Mouse (Mus musculus): ENCODE measurements around the gene Vps9d1. TPM values are rescaled to one million over a fixed set of nuclear protein-coding genes. Genes with fewer than 3 reads are reported as not detected.
"Not testable (repeated sequence)": the region's sequence is repeated elsewhere in the genome, so short reads cannot be mapped to it uniquely, and the experiment has no call there.

Vps9d1 gene
- total RNA-seq, 2 experiments from 2014 or later = 56.3 to 58.0 TPM

DNA sequence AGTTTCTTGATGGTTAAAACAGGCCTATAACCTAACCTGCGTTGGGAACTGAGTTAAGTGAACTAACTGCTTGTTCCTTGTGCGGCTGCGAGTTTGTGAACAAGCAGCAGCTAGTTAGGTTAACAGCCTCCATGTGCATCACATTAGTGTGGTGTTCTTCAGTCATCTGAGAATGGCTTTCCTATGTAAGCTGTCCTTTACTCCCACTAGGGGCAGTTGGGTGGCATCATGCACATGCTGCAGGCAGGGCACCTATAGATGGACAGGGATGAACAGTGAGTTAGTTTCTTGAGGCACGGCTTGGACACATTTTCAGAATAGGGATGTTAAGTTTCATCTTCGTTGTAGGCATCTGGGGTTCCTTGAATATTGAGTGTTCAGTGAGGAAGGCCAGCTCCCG lies 1.0 kb upstream of the Vps9d1 start:
- no peak for DNase-seq (ENCODE audit: low spot score in 2 of 2)

DNA sequence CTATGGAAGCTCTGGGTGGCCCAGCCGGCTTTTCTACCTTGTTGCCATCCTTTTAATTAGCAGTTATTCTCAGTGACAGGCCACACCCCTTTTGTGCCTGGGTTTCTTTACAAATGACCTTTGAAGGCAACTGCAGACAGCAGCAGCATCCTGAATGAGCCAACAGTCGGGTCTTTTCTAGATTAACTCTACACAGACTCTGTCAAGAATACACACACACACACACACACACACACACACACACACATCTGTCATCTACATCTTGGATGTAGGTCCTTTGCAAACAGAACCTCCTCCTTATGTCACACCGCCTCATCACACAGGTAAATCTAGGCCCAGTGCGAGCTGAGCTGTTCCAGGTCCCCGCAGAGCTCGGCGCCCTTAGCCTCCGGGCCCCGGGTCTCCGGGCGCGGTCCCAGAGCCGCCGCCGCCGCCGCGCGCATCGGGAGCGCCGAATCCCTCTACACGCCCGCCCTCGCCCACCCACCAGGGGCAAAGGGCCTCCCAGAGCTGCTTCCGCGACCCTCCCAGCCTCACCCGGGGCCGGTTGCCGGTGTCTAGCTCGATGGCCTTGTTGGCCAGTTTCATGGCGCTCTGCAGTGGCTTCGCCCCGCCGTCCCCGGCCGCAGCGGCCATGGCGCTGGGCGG lies 573 bp downstream of the Vps9d1 start:
- DNase-seq (ENCODE audit: low spot score in 2 of 2) = no peak

DNA sequence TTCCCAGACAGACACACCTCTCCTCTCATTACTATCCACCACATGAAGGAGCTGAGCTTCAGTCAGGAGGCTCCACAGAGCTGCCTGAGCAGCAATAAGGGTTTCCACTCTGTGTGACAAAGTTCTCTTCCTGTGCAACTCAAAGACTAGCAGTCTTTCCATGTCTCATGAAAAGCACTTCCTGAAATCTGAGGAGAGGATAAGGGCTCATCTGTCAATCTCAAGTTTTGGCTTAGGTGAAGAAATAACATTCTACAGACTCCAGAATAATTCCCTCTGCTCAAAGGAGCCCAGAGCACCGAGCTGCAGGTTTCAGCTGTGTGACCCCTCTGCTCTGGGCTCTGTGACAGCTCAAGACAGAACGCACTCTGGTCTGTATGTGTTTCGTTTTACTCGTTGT lies 1.2 kb downstream of the Vps9d1 start:
- no peak for DNase-seq (ENCODE audit: low spot score in 2 of 2)

DNA sequence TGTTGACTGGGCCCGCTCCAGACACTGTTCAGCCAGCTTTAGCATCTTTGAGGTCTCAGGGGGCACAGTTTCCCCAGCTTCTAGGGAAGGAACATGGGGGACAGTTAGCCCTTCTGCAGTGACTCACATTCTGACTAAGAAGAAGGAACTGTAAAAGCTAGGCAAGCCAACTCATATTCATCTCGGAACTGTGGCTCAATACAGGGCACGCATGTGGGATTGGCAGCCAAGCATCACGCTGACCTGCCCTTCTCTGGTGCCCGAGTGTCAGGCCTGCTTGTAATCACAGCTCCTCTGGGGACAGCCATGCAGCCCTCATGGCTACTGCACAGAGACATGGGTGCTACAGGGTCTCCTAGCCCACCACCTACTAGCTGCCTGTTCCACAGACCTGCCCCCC lies 3.2 kb downstream of the Vps9d1 start:
- DNase-seq (ENCODE audit: low spot score in 2 of 2) = no peak

DNA sequence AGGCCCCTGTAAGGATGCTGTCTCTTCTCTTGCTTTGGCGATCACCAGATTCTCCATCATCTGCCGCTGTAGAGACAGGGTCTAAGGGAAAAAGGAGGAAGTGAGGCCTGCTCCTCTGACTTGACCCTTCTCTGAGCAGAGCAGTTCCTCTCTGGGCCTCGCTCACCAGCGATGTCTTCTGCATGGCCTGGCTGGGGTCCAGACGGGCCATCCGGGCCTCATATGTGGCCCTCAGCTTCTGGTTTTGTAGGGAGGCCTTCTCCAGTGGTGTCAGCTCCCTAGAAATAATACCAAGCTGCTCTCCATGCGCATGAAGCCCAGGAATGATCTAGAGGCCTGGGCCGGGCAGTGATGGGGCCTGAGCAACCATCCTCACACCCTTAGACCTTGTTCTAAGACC lies 5.6 kb downstream of the Vps9d1 start:
- DNase-seq (ENCODE audit: low spot score in 2 of 2) = no peak

DNA sequence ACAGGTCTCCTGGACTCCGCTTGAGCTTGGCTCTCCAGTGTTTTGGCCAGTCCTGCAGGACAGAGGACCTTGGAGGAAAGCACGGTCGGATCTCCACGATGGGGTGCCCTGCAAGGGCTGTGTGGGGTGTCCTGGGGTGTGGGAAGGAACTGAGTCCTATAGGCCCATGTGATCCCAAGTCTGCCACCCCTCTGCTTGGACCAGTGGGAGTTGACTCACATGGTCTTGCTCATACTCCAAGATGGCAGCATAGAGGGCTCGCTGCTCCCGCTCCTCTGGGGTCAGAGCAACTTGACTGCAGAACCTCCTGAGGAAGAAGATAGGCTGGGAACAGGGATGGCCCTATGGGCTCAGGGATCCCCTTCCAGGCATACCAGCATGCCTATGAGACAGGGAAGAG lies 6.4 kb downstream of the Vps9d1 start:
- no peak for DNase-seq (ENCODE audit: low spot score in 2 of 2)

DNA sequence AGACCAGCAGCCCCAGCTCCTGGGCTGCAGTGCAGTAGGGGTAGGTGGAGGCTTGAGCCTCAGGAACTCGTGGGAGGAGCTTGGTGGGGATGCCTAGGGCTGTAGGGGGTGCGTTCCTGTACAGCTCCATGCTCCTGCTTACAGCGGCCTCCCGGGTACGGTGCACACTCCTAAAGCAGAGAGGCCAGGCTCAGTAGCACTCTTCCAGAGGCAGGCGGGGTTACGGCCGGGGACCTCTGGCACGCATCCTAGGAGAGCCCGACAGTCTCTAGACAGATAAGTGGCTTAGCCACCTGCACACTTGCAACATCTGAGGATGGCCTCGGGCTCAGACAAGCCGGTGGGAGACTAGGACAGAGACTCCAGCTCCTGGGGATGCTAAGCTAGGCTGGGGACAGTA lies 8.6 kb downstream of the Vps9d1 start:
- no peak for DNase-seq (ENCODE audit: low spot score in 2 of 2)

DNA sequence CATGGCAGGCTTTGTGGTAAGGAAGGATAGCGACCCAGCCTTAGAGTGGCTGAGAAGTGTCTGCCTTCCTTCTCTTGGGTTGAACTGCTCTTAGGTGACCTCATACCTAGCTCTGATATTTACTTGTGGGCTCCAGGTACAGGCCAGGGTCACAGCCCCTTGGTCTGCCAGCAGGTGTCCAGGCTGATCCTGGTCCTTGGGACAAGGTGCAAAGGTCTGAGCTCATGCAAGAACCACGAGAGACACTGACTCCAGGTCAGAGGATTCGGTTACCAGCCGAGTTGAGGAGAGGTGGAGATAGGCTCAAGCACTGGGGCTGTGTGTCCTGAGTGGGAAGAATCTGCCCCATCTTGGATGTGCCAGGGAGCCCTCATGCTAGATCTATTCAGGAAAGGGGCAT lies 9.8 kb downstream of the Vps9d1 start:
- no peak for DNase-seq (ENCODE audit: low spot score in 2 of 2)

DNA sequence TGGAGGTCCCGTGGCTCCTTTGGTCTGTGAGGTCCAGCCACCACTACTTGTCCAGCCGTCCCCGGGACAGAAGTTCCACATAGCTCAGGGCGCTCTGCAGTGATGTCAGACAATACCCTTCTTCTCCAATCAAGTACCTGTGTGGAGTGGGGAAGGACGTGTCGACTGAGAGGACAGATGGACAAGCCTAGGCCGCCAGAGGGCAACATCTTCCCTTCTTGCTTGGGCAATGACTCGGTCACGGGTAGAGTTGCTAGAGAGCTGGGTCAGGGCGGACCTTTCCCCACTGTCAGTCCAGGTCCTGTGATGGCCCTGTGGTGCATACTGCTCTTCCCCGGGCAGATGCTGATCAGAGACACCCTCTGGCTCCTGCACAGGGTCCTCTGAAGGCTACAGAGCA lies 11.1 kb downstream of the Vps9d1 start:
- no peak for DNase-seq (ENCODE audit: low spot score in 2 of 2)

DNA sequence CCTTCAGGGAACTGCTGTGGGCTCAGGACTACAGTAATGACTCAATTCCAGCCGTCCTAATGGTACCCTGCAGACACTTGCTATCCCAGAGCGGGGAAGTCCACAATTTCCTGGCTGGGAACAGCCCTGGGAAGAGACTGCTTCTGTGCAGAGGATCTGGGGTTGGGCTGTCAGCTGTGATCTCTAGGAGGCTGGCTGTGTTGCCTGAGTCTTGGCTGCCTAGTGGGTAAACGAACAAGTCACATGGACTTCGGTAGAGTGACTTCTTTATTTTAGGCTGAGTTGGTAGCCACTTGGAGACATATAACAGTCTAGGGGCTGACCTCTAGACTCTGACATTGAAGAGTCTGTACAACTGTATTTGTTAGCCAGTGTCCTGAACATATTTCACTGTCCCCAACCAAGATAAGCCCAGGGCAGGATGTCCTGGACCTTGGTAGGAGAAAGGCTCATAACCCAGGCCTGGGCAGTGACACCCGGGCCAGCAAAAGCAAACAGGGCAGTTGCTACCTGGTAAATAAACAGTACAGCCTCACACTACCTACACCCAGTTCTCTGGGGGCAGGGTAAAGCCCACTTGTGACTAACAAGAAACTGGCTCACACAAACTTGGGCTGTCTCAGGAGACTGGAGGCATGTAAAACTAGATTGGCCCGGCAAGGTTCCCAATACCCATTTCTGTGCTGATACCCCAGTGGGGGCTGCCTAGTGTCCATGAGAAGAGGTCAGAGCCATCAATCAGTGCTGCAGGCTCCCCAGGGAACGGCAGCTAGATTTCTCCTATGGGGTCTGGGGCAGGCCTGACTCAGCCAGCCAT lies 11.8 kb downstream of the Vps9d1 start:
- DNase-seq (ENCODE audit: low spot score in 2 of 2) = no peak

DNA sequence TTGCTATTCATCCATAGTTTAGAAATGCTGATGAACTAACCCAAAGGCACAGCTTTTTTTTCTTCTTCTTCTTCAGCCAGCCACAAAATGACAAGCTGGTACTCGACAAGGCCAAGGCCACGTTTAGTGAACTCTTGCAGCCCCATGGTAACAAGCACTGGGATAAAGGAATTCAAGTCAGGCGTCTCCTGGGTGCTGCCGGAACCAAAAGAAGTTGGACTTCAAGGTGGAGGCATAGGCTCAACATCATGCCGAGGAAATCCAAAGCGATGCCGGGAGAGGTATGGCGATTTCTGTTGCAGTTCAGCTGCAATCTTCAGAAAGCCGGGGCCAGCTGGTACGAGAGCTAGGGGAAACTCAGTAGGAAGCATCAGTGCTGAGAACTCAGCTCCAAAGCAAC lies 14.8 kb downstream of the Vps9d1 start:
- no peak for DNase-seq (ENCODE audit: low spot score in 2 of 2)

DNA sequence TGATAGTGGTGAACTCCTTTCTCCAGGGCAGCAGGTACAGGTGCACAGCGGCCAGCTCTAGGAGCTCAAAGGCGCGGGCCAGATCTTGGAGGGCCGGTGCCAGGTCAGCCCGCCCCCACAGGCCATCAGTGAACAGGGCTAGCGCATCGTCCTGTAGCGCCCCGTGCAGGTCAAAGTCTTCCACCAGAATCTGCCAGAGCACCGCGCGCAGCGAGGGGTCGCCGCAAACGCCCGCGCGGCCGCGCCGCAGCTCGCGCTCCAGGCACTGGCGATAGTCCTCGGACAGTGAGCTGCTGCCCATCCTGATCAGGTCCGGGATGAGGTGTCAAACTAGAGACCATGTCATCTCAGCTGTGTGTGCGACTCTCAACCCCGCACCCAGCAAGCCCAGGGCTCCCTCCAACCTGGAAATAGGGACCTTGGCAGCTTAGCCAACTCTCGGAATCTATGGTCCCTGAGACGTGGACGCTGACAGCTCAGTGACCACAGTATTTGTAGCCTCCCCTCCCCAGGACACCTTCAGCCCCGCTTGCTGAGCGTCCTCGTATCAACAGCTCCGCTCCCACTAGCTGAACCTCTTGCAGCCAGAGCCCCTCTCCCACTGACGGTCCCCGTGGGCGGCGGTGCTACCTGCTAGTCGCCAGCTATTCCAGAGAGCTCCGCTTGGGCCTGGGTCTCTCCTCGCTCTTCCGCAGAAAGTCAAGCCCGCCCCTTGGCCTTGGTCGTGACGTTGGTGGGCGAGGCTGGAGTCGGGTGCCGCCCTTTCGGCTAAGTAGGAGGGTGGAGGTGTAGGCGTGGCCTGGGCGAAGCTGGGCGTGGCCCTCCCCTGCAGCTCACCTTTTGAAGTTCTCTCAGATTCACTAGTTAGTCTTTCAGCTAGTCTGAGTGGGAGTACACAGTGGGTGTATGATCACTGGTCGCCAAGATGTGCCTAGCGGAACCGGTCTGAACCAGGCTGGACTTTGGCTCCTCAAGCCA lies 18.3 kb downstream of the Vps9d1 start, which contains the start of gene Spata2l:
Spata2l (minus strand) TSS at position 714 of the 978 bp plus-strand sequence.
- peak; percentile 78 to 87 for DNase-seq (ENCODE audit: low spot score in 2 of 2)

DNA sequence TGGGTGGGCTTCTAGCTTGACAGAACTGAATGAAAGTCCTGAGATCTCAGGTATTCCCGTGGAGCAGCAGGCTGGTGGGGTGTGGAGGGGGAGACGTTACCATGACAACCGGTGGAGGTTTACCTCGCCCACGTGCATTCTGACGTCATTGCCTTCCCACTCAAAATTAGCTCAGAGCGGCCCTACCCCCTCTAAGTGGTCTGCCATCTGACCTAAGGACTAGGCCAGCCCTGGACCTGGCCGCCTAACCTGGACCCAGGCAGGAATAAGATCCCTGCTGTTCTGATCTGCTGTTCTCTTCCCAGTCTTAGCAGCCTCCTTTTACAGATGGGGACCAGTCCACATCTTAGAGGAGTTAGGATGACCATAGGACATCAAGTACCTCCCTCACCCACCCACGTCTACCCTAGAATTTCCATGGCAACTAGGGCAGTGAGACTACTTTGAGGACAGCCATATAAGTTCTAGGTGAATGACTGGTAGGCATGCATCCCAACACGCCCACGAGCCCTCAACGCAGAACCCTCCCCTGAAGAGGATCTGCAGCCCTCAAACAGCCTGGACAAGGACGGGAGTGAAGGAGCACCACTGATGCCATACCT lies 19.1 kb downstream of the Vps9d1 start:
- DNase-seq (ENCODE audit: low spot score in 2 of 2) = peak; percentile 71 to 84

DNA sequence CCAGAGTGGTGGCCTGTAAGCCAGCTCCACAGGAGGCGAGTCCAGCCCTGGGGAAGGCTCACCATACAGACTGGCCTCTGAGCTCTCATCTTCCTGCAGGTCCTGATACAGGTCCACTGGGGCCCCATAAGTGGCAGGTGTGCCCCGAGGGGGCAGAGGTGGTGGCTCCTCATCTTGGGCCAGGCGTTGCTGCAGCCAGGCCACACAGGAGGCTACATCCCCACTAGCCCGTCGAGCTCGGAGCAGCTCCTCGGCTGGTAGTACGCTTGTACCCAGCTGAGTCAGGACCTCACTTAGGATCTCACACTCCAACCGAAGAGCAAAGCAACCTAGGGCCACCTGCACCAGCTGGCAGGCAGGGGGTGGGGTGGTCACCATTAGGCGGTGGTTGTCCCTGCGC lies 20.4 kb downstream of the Vps9d1 start:
- no peak for DNase-seq (ENCODE audit: low spot score in 2 of 2)

DNA sequence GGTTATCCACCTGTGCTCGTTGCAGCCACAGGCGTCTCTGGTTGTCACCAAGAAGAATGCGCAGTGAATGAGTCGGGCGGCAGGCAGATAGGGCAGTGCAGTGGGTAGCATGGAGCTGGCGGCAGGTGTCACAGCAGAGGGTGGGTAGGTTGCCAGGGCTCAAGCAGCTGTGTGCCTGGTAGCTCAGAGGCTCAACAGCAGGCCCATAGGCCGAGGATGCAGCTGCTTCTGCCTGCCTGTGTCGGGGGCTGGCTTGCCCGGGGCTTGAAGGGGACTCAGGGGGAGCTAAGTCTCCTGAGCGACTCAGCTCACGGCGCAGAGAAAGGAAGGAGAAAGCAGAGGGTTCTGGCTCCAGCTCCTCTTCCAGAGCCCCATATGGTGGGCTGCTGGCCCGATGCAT lies 20.8 kb downstream of the Vps9d1 start:
- peak in 1 of 2 experiments; percentile 35 for DNase-seq (ENCODE audit: low spot score in 2 of 2)

DNA sequence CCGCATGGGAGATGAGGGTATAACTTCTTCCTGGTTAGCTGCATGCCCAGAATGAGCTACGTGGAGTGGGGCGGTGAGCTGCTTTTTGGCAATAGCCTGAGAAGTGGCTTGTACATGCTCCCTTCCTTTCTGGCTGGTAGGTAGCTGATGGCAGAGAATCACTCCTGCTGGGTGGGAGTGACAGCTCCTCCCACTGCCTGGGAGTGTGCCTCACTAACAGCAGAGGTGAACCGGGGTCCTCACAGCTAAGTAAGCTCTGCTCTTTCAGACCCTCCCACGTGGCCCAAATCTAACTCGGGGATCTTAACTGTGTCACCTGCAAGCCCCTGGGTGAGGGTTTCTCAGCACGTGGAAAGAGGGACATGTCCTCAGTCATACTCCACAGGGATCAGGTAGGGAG lies 21.6 kb downstream of the Vps9d1 start:
- peak in 1 of 2 experiments; percentile 24 for DNase-seq (ENCODE audit: low spot score in 2 of 2)

DNA sequence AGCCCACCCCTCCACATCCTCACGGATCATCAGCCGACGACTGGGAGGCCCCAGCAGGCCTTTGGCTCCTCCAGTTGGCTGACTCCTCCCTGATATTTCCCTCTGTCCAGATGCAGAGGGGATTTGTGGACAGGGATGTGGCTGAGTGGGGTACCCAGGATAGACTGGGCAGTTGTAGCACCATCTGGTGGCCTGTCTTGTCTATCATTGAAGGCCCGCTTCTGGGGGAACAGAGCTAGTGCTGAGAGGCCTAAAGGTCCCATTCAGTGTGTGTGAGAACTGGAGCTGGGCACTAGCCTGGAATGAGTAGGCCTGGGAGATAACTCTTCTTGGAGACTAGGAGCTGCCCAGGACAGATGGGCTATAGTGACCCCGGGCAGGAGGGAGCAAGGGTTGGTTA lies 22.4 kb downstream of the Vps9d1 start:
- DNase-seq (ENCODE audit: low spot score in 2 of 2) = peak in 1 of 2 experiments; percentile 29

DNA sequence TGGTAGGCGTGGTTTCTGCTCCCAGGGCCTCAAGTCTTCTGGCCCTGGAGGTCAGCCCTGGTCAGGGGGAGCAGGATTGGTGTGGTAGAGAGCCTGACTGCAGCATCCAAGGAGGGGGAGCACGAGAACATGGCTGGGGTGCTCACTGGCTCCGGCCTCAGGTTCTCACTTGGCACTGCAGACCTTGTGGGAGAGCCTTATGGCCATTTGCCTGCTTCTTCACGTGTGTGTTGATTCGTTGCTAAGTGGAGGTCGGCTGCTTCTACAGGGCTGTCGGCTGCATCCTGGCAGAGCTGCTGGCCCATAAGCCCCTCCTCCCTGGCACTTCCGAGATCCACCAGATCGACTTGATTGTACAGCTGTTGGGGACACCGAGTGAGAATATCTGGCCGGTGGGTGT lies 23.8 kb downstream of the Vps9d1 start:
- not testable (repeated sequence) for DNase-seq (ENCODE audit: low spot score in 2 of 2)

DNA sequence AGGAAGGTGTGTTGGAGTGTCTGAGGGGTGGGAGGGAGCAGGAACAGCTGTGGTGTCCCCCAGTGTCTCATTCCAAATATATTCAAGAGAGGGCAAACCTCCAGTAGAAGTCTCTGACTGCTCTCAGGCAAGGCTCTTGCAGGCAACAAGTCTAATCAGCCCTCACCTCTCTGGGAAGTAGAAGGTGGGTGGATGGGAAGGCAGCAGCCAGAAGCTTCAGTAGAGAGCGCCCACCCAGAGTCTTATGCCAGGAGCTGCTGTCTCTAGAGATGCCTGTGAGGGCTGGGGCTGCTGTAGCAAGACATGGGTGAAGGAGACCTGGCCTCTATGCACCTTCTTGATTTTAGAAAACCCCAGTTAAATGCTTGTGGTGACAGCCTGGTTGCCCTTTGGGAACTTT lies 25.7 kb downstream of the Vps9d1 start:
- no peak for DNase-seq (ENCODE audit: low spot score in 2 of 2)

DNA sequence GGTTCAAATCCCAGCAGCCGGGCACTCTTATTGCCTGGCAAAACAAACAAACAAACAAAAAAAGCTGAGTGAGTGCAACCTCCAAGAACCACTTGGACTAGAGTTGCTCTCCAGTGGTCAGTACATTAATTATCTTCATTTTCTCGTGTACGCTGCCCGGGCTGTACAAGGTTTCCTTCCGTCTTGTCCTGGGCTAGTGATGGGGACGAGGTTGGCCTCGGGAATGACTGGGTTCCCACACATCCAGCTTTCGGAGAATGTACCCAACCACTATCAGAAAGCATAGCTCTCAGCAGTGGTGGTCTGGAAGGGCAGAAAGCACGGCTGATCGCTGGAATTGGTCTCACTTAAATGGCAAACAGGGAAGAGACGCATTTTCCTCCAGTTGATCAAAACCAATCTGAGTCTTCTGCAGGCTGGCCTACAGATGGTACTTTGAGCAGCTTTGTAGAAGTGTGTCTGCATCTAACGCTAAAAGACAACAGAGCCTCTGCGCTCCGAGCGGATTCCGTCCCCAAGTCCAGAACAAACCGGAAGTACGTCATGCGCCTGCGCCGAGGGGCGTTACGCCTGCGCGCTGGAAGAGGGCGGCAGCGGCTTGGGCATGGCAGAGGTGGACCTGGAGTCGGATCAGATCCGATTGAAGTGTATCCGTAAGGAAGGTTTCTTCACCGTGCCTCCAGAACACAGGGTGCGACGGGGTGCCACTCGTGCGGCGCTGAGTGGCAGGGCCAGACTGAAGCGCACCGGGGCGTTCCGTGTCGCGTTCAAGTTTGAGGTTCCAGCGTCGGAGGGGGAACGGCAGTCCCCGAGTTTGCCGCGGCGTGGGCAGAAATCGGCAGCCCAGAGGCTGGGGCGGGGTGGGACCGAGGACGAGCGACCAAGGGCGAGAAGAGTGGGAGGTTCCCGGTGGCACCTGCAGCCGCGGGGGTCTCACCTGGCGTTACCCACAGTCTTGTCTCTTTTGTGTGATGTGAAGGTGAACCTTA lies 29.6 kb downstream of the Vps9d1 start, which contains the start of gene Cdk10:
Cdk10 (plus strand) TSS at position 565 of the 989 bp plus-strand sequence.
- DNase-seq (ENCODE audit: low spot score in 2 of 2) = peak; percentile 88 to 95
